Mouse (Mus musculus) forebrain, embryonic 13.5 days (tissue): ENCODE results near the gene Otop2. TPM values are rescaled to one million over a fixed set of nuclear protein-coding genes. Genes with fewer than 3 reads are reported as not detected.
A peak's percentile ranks its signal among the peaks of the same experiment; 100 is the strongest.

ENCODE experiments used
- ATAC-seq: fragments of 200-750 bp; cut with Nextera tagmentation; 2 replicates; pipeline ENCODE4 v1.8.0; 2017
- H3K27ac ChIP-seq: fragments of 300-500 bp; sonication (generic); 2 replicates; pipeline ENCODE4 v1.5.1; 2015; ENCODE audit warnings: inconsistent platforms, mild to moderate bottlenecking, moderate library complexity
- H3K27me3 ChIP-seq: fragments of 300-500 bp; sonication (generic); 2 replicates; pipeline ENCODE4 v1.6.1; 2015; ENCODE audit warnings: mild to moderate bottlenecking, inconsistent platforms
- H3K36me3 ChIP-seq: fragments of 300-500 bp; sonication (generic); 2 replicates; pipeline ENCODE4 v1.6.1; 2015; ENCODE audit warnings: mild to moderate bottlenecking, inconsistent platforms; ENCODE audit not compliant: poor library complexity, severe bottlenecking
- H3K4me1 ChIP-seq: fragments of 300-500 bp; sonication (generic); 2 replicates; pipeline ENCODE4 v1.6.1; 2015; ENCODE audit warnings: inconsistent platforms
- H3K4me2 ChIP-seq: fragments of 300-500 bp; sonication (generic); 2 replicates; pipeline ENCODE4 v1.6.1; 2015; ENCODE audit warnings: inconsistent platforms, mild to moderate bottlenecking, moderate library complexity
- H3K4me3 ChIP-seq: fragments of 300-500 bp; sonication (generic); 2 replicates; pipeline ENCODE4 v1.5.1; 2015; ENCODE audit warnings: mild to moderate bottlenecking, inconsistent platforms
- H3K9ac ChIP-seq: fragments of 300-500 bp; sonication (generic); 2 replicates; pipeline ENCODE4 v1.6.1; 2015; ENCODE audit warnings: mild to moderate bottlenecking, inconsistent platforms
- H3K9me3 ChIP-seq: fragments of 300-500 bp; sonication (generic); replicated peaks from 2 replicates; pipeline ENCODE4 v1.6.1; 2016; ENCODE audit warnings: inconsistent platforms
- WGBS: fragments of 180-500 bp; shearing (Covaris S2); methylation state at CpG from one replicate; pipeline ENCODE4 v1.1.7; 2015; 5-methylcytosine and 5-hydroxymethylcytosine counted together
- polyA plus RNA-seq: library from polyadenylated mRNA; unstranded; fragments of >200 nt; fragmentation: Nextera tagmentation; extraction: Ambion mirVana; gene quantifications from 2 replicates; pipeline ENCODE4 v1.2.1, GENCODE M21; 2015

Gene Otop2
- not detected in 2 replicates for polyA plus RNA-seq

DNA sequence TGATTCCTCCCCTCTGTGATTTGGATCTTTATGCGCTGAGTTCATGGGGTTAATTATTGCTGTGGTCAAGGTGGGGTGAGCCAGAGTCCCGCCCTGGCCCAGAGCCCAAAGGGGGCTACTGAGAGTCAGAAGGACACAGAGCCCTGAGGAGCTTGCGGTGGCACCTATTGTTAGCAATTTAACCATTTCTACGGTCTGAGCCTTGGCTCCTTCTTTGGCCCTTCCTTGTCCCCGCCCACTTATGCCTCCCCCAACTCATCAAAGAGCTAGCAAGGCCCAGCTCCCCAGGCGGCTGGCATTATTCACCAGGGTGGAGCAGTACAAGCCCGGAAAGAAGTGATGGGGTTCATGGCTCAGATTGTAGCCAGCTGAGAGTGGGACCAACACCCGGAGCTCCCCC is at the start of gene Otop2:
TSS of gene Otop2 (plus strand) at position 301 of the 400 bp plus-strand sequence.
- 15% methylated on average over 8 of the region's 8 CpGs for WGBS
- Histone ChIP-seq H3K4me1 (peaks cover 6% of the 10 kb centered on the region; the same call in 1 of the 2 replicates), H3K9me3 (no peaks in the 10 kb centered on the region), H3K9ac (no peak within 1 kb of the TSS), H3K4me2 (no peak within 1 kb of the TSS), H3K4me3 (no peak within 1 kb of the TSS), H3K36me3 (no peaks in the 10 kb centered on the region), H3K27ac (no peak within 1 kb of the TSS), H3K27me3 (peaks cover 3% of the 10 kb centered on the region; the same call in 1 of the 2 replicates)
- ATAC-seq = no peak

DNA sequence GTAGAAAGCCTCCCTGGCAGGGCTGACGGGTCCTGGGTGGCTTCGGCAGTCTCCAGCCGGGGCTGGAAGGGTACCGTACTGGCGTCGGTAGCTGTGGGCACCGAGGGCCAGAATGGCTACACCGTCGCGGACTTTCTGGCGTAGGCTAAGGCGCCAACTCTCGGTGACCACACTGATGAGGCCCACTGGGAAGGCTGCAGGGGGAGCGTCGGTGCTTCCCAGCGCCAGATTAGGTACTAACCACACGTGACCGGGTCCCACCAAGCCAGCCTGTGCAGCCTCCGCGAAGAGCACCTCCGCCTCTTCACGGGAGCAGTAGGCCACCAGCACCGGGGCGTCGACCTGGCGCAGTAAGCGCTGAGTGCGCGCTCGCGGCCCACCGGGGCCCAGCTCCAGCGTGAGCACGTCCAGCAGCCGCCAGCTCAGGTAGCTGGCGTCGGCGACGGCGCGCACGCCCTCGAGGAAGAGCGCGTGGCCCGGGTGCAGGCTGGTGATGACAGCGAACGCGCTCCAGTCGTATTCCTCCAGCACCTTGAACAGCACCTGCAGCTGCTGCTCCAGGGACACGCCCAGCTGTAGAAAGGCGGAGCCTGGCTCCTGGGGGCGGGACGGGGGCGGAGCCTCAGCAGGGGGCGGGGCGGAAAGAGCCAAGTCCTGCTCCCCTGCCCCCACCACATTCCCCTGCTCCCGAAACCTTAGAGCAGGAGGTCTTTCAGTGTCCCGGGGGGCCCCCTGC is 49.0 kb upstream of the Otop2 start:
- ATAC-seq = no peak
- Histone ChIP-seq H3K9ac (peak overlapping the region; percentile 2; the same call in 1 of the 2 replicates), H3K4me3 (peak overlapping the region; percentile 24), H3K4me2 (peak overlapping the region; percentile 47), H3K4me1 (peaks cover 6% of the 10 kb centered on the region; the same call in 1 of the 2 replicates), H3K9me3 (no peaks in the 10 kb centered on the region), H3K27ac (no peak overlapping the region), H3K36me3 (no peaks in the 10 kb centered on the region), H3K27me3 (peaks cover 88% of the 10 kb centered on the region)
- WGBS = 14% methylated on average over 58 of the region's 59 CpGs

DNA sequence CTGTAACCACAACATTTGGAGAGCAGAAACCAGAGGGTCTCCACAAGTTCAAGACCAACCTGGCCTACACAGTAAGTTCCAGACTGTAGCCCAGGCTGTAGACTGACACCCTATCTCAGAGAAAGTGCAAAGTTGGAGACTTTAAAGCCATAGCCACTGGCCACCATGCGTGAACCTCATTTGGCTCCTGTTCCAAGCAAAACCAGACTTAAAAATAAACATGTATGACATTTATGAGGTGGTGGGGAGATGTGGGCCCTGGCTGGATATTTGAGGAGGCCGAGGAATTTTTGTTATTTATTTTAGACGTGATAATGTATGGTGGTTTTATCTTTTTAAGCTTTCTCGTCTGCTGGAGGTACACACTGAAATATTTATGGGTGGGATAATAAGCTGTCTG is 47.8 kb upstream of the Otop2 start:
- H3K27me3 ChIP-seq = peaks cover 88% of the 10 kb centered on the region
- H3K4me1 ChIP-seq = peaks cover 6% of the 10 kb centered on the region; the same call in 1 of the 2 replicates
- no peak overlapping the region for H3K27ac ChIP-seq
- ATAC-seq = no peak
- no peak overlapping the region for H3K4me2 ChIP-seq
- no peak overlapping the region for H3K4me3 ChIP-seq
- H3K9me3 ChIP-seq = no peaks in the 10 kb centered on the region
- WGBS = 81% methylated on average over 4 of the region's 4 CpGs
- no peaks in the 10 kb centered on the region for H3K36me3 ChIP-seq
- no peak overlapping the region for H3K9ac ChIP-seq

DNA sequence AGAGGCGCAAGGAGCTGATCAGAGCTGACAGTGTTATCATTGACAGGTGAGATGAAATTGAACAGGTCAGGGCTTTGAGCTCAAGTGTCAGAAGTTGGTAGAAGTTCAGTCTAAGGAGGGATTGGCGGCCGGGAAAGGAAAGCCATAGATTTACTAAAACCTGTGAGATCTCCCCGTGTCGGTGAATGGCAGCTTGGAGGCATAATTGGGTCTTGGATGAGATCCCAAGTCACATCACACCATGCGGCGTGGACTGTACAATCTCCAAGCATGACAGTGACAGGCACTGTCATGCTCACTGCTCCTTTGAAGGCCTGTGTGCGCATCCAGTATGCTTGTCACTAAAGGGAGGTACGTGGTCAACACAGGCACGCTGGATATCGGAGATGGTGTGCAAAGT is 44.0 kb upstream of the Otop2 start:
- no peak overlapping the region for H3K27ac ChIP-seq
- peaks cover 97% of the 10 kb centered on the region for H3K27me3 ChIP-seq
- H3K9ac ChIP-seq = no peak overlapping the region
- H3K4me3 ChIP-seq = no peak overlapping the region
- H3K4me1 ChIP-seq = peaks cover 28% of the 10 kb centered on the region
- H3K4me2 ChIP-seq = no peak overlapping the region
- no peak for ATAC-seq
- WGBS = 72% methylated on average over 11 of the region's 11 CpGs
- H3K9me3 ChIP-seq = no peaks in the 10 kb centered on the region
- peaks cover 2% of the 10 kb centered on the region; the same call in 1 of the 2 replicates for H3K36me3 ChIP-seq

DNA sequence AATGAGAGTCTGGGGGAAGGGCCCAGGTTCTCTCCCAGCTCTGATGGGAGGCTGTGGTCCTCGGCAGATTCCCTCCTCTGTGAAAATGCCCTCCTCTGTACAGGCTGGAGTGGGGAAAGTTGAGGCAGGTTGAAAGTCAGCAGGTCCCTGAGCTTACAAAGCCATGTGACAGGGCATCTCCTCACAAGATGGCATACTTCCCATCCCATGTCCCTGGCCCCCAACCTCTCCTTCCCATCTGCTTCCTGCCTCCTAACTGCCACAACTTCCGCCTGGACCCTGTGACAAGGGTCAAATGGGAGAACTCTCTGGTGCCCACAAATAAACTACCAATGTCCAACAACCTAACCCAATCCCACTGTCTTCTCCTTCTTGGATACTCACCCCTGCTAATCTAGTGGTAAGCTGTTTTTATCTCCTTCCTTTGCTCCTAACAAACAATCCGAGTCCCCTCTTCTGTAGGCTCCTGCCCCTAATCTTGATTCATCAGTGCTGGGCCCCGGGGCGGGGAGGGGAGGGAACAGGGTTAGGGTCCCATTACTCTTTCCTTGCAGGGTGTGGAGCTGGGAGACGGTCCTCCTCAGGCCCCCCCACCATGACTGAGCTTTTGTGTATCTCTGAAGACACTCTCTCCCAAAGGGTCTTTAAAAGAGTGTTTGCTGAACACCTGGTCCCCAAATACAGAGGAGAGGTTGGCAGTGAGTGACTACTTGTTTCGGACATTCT is 42.7 kb upstream of the Otop2 start:
- H3K27ac ChIP-seq = no peak overlapping the region
- H3K4me1 ChIP-seq = peaks cover 25% of the 10 kb centered on the region
- H3K4me3 ChIP-seq = no peak overlapping the region
- peaks cover 97% of the 10 kb centered on the region for H3K27me3 ChIP-seq
- 59% methylated on average over 7 of the region's 7 CpGs for WGBS
- peaks cover 15% of the 10 kb centered on the region for H3K36me3 ChIP-seq
- 0 out of 2 replicates have a peak overlapping the region, but pooled peaks have one; percentile 56 for H3K4me2 ChIP-seq
- no peak overlapping the region for H3K9ac ChIP-seq
- no peak for ATAC-seq
- no peaks in the 10 kb centered on the region for H3K9me3 ChIP-seq

DNA sequence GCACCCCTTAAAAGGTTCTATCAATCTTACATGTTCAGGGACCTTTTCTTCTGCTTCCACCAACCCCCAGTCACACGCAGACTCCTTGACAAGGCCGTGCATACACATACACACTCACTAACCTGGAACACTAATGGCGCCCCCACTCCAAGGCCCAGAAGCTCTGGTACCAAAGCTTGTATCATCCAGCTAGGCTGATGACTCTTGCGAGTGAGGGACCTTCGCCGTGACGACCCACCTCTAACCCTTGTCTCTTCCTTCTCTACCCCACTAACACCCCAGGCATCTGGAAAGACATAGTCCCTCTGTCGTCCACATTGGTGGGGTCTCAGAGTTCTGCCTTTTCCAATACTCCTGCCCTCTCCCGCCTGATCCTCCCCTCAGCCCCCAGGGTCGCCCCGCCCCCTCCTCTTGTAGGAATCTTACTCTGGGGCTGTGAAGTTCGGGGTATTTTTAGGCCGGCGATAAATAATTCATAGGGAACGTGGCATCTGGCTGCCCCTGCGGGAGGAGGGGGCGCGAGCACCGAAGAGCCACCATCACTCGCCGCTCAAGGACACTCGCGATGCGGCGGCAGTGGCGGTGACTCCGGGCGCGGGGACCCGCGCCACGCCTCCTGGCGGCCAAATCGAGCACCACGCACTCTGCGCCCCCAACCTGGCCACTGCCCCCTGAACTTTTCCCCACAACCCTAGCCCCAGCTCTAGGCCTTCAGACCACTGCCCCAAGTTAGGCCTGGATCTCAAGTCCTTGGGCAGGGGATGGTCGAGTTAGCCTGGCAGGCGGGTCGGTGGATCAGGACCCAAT is 41.9 kb upstream of the Otop2 start:
- Histone ChIP-seq H3K27ac (no peak overlapping the region), H3K4me2 (peak overlapping the region; percentile 56), H3K9me3 (no peaks in the 10 kb centered on the region), H3K36me3 (peaks cover 18% of the 10 kb centered on the region), H3K9ac (0 out of 2 replicates have a peak overlapping the region, but pooled peaks have one; percentile 30), H3K4me1 (peaks cover 25% of the 10 kb centered on the region), H3K27me3 (peaks cover 89% of the 10 kb centered on the region), H3K4me3 (peak overlapping the region; percentile 31)
- ATAC-seq = 0 out of 2 replicates have a peak, but pooled peaks have one; percentile 25
- WGBS = 6% methylated on average over 39 of the region's 39 CpGs

DNA sequence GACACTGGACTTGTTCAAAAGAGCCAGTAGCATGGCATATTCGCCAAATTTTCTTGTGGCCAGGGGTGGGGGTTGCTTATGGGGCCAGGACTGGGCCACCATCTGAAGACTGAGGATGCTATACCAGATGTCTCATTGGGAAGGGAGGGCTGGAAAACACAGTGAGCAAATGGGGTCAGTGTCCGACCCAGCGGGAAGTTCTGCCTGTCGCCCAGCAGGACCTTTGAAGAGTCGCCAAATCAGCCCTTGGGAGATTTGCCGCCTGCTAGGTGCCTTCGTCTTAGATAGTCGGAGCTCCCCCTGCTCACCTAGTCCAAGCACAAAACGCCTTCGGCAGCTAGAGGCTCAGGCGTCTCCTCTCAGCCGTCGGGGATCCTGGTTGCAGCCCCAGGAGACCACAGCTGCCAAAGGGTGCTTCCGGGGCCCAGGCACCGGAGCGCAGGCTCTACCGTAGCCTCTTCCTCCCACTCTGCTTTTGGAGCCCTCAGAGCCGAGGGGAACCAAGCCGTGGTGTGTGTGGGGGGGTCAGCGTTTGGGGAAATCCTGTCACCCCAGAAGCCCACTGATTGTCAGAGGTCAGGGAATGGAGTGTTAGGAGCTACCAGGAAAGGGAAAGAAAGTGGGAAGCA is 41.1 kb upstream of the Otop2 start:
- Histone ChIP-seq H3K27me3 (peaks cover 81% of the 10 kb centered on the region), H3K4me3 (peak overlapping the region; percentile 36; the same call in 1 of the 2 replicates), H3K9me3 (no peaks in the 10 kb centered on the region), H3K4me2 (peak overlapping the region; percentile 58), H3K27ac (no peak overlapping the region), H3K36me3 (peaks cover 18% of the 10 kb centered on the region), H3K4me1 (peaks cover 29% of the 10 kb centered on the region), H3K9ac (0 out of 2 replicates have a peak overlapping the region, but pooled peaks have one; percentile 30)
- ATAC-seq = no peak
- WGBS = 4% methylated on average over 20 of the region's 20 CpGs

DNA sequence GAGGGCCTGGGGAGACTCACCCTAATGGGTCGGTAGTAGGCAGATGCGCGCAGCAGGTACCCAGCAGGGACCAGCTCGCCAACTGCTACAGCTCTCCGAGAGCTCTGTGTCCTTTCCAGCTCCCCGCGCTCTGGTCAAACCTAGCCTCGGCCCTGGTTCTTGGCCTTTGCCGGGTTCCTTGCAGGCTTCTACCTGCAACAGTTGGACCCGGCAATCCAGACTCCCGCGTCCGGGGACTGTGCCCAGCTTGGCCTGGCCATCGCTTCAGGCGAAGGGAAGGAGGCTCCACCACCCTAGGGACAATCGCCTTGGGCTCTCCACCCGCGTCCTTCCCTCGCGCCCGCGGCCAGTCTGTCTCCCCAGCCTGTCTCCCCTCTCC is 40.6 kb upstream of the Otop2 start:
- no peak overlapping the region for H3K27ac ChIP-seq
- H3K36me3 ChIP-seq = peaks cover 22% of the 10 kb centered on the region
- 2% methylated on average over 22 of the region's 22 CpGs for WGBS
- 0 out of 2 replicates have a peak overlapping the region, but pooled peaks have one; percentile 26 for H3K9ac ChIP-seq
- H3K4me1 ChIP-seq = peaks cover 29% of the 10 kb centered on the region
- peak overlapping the region; percentile 36 for H3K4me3 ChIP-seq
- H3K27me3 ChIP-seq = peaks cover 76% of the 10 kb centered on the region
- ATAC-seq = no peak
- peak overlapping the region; percentile 58 for H3K4me2 ChIP-seq
- no peaks in the 10 kb centered on the region for H3K9me3 ChIP-seq

DNA sequence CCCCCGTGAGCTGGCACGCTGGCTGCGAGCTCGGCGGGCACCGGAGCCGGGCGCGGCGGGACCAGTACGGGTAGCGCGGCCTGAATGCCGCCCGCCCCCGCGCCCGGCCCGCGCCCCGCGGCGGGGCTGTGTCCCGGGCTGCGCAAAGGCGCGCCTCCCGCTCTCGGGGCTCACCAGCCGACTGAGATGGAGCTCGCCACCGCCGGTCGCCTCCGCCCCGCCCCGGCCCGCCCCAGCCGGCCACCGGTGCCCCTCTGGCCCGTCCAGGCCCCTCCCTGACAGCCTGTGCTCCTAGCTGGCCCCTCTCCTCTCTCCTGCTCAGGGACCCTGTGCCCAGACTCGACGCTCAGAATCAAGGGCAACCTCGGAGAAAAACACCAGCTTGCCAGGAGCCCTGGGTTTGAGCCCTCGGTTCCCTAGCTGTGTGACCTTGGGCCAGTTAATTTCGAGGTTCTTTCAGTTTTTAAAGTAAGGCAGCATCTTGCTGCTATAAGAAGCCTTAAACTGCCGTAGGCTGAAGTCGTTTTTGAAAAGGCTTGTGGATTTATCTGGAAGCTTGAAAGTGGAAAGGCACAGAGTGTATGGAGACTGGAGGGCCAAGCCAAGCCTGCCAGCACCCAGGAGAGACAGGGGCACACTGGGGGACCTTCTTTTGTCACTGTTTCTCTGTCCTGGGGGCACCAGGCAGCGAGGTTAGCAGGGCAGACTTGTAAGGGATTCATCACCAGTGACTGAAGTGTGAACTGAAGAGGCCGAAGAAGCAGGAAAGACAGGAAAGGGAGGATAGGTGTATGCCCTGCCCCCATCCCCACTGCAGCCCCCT is 39.7 kb upstream of the Otop2 start, which contains the start of gene Grin2c:
TSS of gene Grin2c (minus strand) at position 183 of the 823 bp plus-strand sequence.
- Histone ChIP-seq H3K9me3 (no peaks in the 10 kb centered on the region), H3K4me3 (peak within 1 kb of the TSS; percentile 36), H3K27me3 (peaks cover 67% of the 10 kb centered on the region), H3K36me3 (peaks cover 25% of the 10 kb centered on the region), H3K4me2 (peak within 1 kb of the TSS; percentile 58), H3K27ac (no peak within 1 kb of the TSS), H3K9ac (peak within 1 kb of the TSS; percentile 26; the same call in 1 of the 2 replicates), H3K4me1 (peaks cover 29% of the 10 kb centered on the region)
- WGBS = 21% methylated on average over 11 of the region's 50 CpGs
- no peak for ATAC-seq

DNA sequence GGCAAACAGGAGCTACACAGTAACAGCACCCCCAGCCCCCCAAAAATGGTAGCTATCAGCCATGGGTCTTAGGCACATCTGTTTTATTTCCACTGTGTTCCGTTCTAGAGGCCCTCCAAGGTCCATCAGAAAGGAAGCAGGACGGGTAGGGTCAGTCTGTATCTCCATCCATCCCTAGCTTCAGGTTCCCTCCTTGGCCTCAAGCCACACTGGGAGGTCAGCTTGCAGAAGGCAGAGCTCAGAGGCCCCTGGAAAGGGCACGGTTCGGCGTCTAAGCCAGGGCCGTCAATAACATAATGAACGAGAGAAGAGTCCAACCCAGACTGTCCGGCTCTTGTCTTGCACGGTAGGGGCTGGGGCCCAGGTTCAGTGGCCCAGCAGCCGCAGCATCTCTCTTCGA is 39.0 kb upstream of the Otop2 start:
- H3K4me1 ChIP-seq = peaks cover 29% of the 10 kb centered on the region
- no peak overlapping the region for H3K4me3 ChIP-seq
- H3K27me3 ChIP-seq = peaks cover 60% of the 10 kb centered on the region
- no peak for ATAC-seq
- 83% methylated on average over 11 of the region's 11 CpGs for WGBS
- H3K9me3 ChIP-seq = no peaks in the 10 kb centered on the region
- H3K27ac ChIP-seq = no peak overlapping the region
- H3K4me2 ChIP-seq = no peak overlapping the region
- H3K36me3 ChIP-seq = peaks cover 25% of the 10 kb centered on the region
- no peak overlapping the region for H3K9ac ChIP-seq
